Mouse (Mus musculus) stomach, embryonic 14.5 days (tissue): ENCODE measurements at regions not wholly inside any gene's neighbourhood (a gene's known extent, or its start where the extent isn't known, plus 50 kb on each side); places are given as distances from the start of the nearest gene placed in this dataset.

Experiments
- ATAC-seq: fragments of 200-750 bp; cut with Nextera tagmentation; 2 replicates; pipeline ENCODE4 v1.8.0; 2017; ENCODE audit warnings: low read depth, moderate TSS enrichment; ENCODE audit not compliant: insufficient number of reproducible peaks, insufficient read depth, low FRiP score
- H3K27ac ChIP-seq: fragments of 300-500 bp; sonication (generic); 2 replicates; pipeline ENCODE4 v1.5.1; 2014; ENCODE audit warnings: mild to moderate bottlenecking, low read length, moderate library complexity, mixed read lengths
- H3K27me3 ChIP-seq: fragments of 300-500 bp; sonication (generic); 2 replicates; pipeline ENCODE4 v1.6.1; 2014; ENCODE audit warnings: low read length, control low read depth, mixed read lengths; ENCODE audit not compliant: control insufficient read depth, insufficient read depth
- H3K36me3 ChIP-seq: fragments of 300-500 bp; sonication (generic); 2 replicates; pipeline ENCODE4 v1.6.1; 2014; ENCODE audit warnings: mild to moderate bottlenecking, control low read depth, low read length, moderate library complexity, mixed read lengths; ENCODE audit not compliant: control insufficient read depth, insufficient read depth
- H3K4me1 ChIP-seq: fragments of 300-500 bp; sonication (generic); 2 replicates; pipeline ENCODE4 v1.6.1; 2014; ENCODE audit warnings: low read length, control low read depth, mixed read lengths; ENCODE audit not compliant: control insufficient read depth, insufficient read depth
- H3K4me2 ChIP-seq: fragments of 300-500 bp; sonication (generic); replicated peaks from 2 replicates; pipeline ENCODE4 v1.6.1; 2014; ENCODE audit warnings: low read depth, low read length, control low read depth
- H3K4me3 ChIP-seq: fragments of 300-500 bp; sonication (generic); 2 replicates; pipeline ENCODE4 v1.5.1; 2014; ENCODE audit warnings: low read depth, low read length, control low read depth
- H3K9ac ChIP-seq: fragments of 300-500 bp; sonication (generic); replicated peaks from 2 replicates; pipeline ENCODE4 v1.6.1; 2014; ENCODE audit warnings: low read depth, mild to moderate bottlenecking, control low read depth, low read length, moderate library complexity, mixed read lengths
- H3K9me3 ChIP-seq: fragments of 300-500 bp; sonication (generic); 2 replicates; pipeline ENCODE4 v1.6.1; 2016; ENCODE audit warnings: low read depth, low read length, control low read depth; ENCODE audit not compliant: control insufficient read depth
- WGBS: fragments of 180-500 bp; shearing (Covaris S2); extraction: QIAGEN DNeasy Blood & Tissue Kit; methylation state at CpG from one replicate; pipeline ENCODE4 v1.1.7; 2014; 5-methylcytosine and 5-hydroxymethylcytosine counted together

GRCm38 (mm10) chr1:166787945-166788344, 106.3 kb upstream of the Fmo9 start:
- H3K9ac ChIP-seq: no peak overlapping the region
- no peak for ATAC-seq
- no peak overlapping the region for H3K27ac ChIP-seq
- H3K27me3 ChIP-seq: no peaks in the 10 kb centered on the region
- H3K4me1 ChIP-seq: no peaks in the 10 kb centered on the region
- no peak overlapping the region for H3K4me3 ChIP-seq
- H3K9me3 ChIP-seq: no peaks in the 10 kb centered on the region
- H3K36me3 ChIP-seq: no peaks in the 10 kb centered on the region
- WGBS: 75% methylated on average over 1 of the region's 1 CpGs
- H3K4me2 ChIP-seq: no peak overlapping the region

GRCm38 (mm10) chr1:166788824-166789399, 107.3 kb upstream of the Fmo9 start:
- no peaks in the 10 kb centered on the region for H3K9me3 ChIP-seq
- no peak overlapping the region for H3K9ac ChIP-seq
- no peak for ATAC-seq
- no peak overlapping the region for H3K4me3 ChIP-seq
- H3K4me1 ChIP-seq: no peaks in the 10 kb centered on the region
- H3K27me3 ChIP-seq: no peaks in the 10 kb centered on the region
- H3K27ac ChIP-seq: no peak overlapping the region
- no peak overlapping the region for H3K4me2 ChIP-seq
- WGBS: 45% methylated on average over 1 of the region's 1 CpGs
- no peaks in the 10 kb centered on the region for H3K36me3 ChIP-seq

DNA sequence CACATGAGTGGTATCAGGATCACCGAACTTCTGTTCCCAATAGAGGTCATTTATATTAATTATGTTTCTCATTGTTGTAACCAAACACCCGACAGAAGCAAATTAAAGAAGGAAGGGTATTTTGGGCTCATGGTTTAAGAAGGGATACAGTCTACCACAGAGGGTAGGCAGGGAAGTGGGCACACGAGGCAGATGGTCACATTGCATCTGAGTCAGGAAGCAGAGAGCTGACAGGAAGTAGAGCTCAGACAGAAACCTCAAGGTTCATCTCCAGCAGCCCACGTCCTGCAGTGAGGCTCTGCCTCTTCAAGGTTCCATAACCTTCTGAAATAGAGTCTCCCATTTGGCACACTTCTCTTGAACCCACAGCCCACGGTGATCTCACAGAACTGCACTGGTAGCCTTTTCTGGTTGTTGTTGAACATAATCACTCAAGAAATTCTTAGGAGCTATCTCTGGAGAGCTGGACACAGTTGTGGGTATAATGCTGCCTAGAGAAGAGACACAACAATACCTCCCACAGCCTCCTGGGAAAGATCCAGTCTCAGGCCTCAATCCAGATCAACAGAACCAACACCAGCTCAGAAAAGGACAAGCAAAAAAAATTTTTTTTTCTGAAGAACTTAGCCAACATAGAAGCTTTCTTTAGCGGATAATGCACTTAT, 111.5 kb upstream of the Fmo9 start:
- no peak for ATAC-seq
- no peaks in the 10 kb centered on the region for H3K4me1 ChIP-seq

GRCm38 (mm10) chr1:166793717-166794081, 112.1 kb upstream of the Fmo9 start:
- no peaks in the 10 kb centered on the region for H3K27me3 ChIP-seq
- no peak overlapping the region for H3K27ac ChIP-seq
- no peak for ATAC-seq
- no peak overlapping the region for H3K4me3 ChIP-seq
- no peak overlapping the region for H3K9ac ChIP-seq
- no peaks in the 10 kb centered on the region for H3K4me1 ChIP-seq
- H3K36me3 ChIP-seq: no peaks in the 10 kb centered on the region
- 62% methylated on average over 1 of the region's 1 CpGs for WGBS
- H3K4me2 ChIP-seq: no peak overlapping the region
- no peaks in the 10 kb centered on the region for H3K9me3 ChIP-seq

More for the DNA sequence above, 111.5 kb upstream of the Fmo9 start:
- Histone ChIP-seq H3K36me3 (no peaks in the 10 kb centered on the region), H3K4me3 (no peak overlapping the region), H3K4me2 (no peak overlapping the region), H3K27me3 (no peaks in the 10 kb centered on the region), H3K9ac (no peak overlapping the region), H3K9me3 (no peaks in the 10 kb centered on the region), H3K27ac (no peak overlapping the region)
- 76% methylated on average over 6 of the region's 6 CpGs for WGBS

DNA sequence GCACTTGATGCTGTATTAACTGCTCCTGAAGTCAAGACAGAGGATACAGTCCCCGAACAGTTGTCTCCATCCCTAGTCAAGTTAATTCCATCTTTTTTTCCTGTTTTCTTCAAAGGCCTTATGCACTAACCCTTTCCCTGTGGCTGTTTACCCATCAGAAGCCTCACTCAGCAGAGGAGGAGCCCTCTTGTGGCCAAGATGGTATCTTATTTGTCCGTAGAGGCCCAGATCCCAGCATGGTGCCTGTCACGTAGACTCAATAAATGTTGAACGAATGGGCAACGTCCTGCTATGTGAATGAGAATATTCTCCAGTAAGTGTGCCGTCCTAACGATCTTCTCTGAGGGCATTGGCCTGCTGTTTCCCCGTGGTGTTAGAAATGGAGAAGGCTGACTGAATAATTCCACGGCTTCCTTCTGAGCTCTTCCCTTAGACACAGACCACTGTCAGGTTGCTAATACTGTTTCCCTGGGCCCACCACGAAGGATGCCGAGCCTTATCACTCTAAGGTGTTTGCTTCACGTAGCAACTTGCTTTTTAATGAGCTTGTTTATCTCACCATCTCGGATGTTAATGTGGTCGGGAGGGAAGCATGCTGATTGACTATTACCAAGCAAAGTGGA, 113.1 kb upstream of the Fmo9 start:
- no peaks in the 10 kb centered on the region for H3K36me3 ChIP-seq
- no peaks in the 10 kb centered on the region for H3K27me3 ChIP-seq
- 53% methylated on average over 14 of the region's 14 CpGs for WGBS
- no peak overlapping the region for H3K9ac ChIP-seq
- H3K4me1 ChIP-seq: no peaks in the 10 kb centered on the region
- no peak for ATAC-seq
- no peak overlapping the region for H3K4me3 ChIP-seq
- H3K9me3 ChIP-seq: no peaks in the 10 kb centered on the region
- no peak overlapping the region for H3K4me2 ChIP-seq
- no peak overlapping the region for H3K27ac ChIP-seq

GRCm38 (mm10) chr1:166795613-166796012, 114.0 kb upstream of the Fmo9 start:
- H3K4me2 ChIP-seq: no peak overlapping the region
- no peaks in the 10 kb centered on the region for H3K27me3 ChIP-seq
- no peak overlapping the region for H3K4me3 ChIP-seq
- no peak overlapping the region for H3K9ac ChIP-seq
- 81% methylated on average over 4 of the region's 4 CpGs for WGBS
- H3K4me1 ChIP-seq: no peaks in the 10 kb centered on the region
- no peak for ATAC-seq
- no peaks in the 10 kb centered on the region for H3K9me3 ChIP-seq
- no peak overlapping the region for H3K27ac ChIP-seq
- H3K36me3 ChIP-seq: no peaks in the 10 kb centered on the region

DNA sequence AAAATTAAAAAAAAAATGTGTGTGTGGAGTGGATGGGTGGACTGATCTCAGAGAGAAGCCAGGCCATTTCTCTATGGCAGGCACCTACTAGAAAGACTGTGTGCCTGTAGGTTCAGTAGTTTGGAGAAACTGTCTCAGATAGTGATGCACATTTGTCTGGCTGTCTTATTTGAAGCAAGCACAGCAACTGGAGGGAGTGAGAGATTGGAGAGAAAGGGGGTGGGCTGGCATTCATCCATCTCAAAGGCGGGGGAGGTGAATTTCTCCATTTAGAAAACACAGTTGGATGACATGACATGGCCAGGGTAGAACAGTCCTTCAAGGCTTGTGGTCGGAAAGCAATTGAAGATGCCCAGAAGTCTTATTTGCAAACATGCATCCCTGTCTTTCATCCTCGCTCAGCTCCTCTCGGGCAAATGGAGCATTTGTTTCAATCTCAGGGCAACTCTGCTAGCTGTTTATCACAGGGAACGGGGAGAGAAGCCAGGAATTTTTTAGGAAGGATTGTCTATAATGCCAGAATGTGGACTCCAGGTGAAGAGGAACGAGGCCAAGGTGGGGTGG, 114.8 kb upstream of the Fmo9 start:
- no peak overlapping the region for H3K27ac ChIP-seq
- H3K4me3 ChIP-seq: no peak overlapping the region
- 51% methylated on average over 6 of the region's 6 CpGs for WGBS
- no peak overlapping the region for H3K4me2 ChIP-seq
- H3K36me3 ChIP-seq: no peaks in the 10 kb centered on the region
- no peaks in the 10 kb centered on the region for H3K9me3 ChIP-seq
- no peaks in the 10 kb centered on the region for H3K4me1 ChIP-seq
- no peak for ATAC-seq
- no peak overlapping the region for H3K9ac ChIP-seq
- no peaks in the 10 kb centered on the region for H3K27me3 ChIP-seq

- Histone ChIP-seq H3K4me2 (no peak overlapping the region), H3K27me3 (no peaks in the 10 kb centered on the region), H3K4me3 (no peak overlapping the region), H3K27ac (no peak overlapping the region), H3K4me1 (no peaks in the 10 kb centered on the region), H3K9me3 (no peaks in the 10 kb centered on the region), H3K36me3 (no peaks in the 10 kb centered on the region), H3K9ac (no peak overlapping the region)
- no peak for ATAC-seq
- 72% methylated on average over 4 of the region's 4 CpGs for WGBS
These were observed 115.3 kb upstream of the Fmo9 start for GRCm38 (mm10) chr1:166796931-166797330.
